Mouse (Mus musculus) CD4-positive, CD25-positive, alpha-beta regulatory T cell, adult 4 months (primary cell): ENCODE data around the gene Fam110a. TPM values are rescaled to one million over a fixed set of nuclear protein-coding genes. Genes with fewer than 3 reads are reported as not detected.

Source experiments
- ATAC-seq: one replicate; pipeline ENCODE4 v1.8.0; 2017
- polyA plus RNA-seq, 2 experiments: library from polyadenylated mRNA; unstranded; fragments of 100-300 nt; shearing (Covaris generic); gene quantifications; one replicate each; pipeline ENCODE4 v1.2.1; 2017

Fam110a gene
- polyA plus RNA-seq, 2 experiments from 2014 or later: 16.2 to 31.3 TPM

GRCm38 (mm10) chr2:151930389-151931074, 49.5 kb downstream of the Fam110a start:
- peak; percentile 83 for ATAC-seq

DNA sequence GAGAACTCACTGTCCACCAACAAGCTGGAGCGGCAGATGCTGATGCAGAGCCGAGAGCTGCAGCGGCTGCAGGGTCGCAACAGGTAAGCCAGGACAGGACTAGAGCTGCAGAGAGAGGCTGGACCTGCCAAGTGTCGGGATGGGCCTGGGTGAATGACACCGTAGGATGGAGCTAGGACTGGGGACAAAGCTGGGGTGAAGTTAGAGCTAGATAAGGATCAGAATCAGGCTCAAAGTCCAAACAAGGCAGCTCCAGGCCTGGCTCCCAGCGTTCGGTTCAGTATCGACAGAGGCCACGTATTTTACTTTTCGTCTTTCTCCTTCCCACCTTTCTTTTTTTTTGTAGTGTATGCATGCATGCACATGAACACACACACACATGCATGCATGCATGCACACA, 52.9 kb downstream of the Fam110a start:
- ATAC-seq: no peak

DNA sequence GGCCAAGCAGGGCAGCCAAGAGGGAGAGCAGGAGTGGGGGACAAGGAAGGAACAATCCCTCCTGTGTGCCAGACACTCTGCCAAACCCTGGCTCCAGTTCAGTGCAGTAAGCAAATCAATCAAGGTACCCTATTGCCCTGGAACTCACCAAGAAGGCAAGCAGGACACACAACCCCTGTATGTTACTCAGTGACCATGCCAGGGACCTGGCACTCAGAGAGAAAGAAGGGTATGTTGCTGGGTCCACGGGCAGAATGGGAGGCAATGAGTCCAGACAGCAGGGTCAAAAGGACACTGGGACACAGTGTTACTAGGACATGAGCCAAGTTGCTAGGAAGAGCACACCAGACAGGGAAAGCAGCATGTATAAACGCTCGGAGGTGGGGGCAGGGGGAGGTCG, 54.3 kb downstream of the Fam110a start:
- ATAC-seq: no peak

GRCm38 (mm10) chr2:151924276-151924675, 55.7 kb downstream of the Fam110a start:
- no peak for ATAC-seq

DNA sequence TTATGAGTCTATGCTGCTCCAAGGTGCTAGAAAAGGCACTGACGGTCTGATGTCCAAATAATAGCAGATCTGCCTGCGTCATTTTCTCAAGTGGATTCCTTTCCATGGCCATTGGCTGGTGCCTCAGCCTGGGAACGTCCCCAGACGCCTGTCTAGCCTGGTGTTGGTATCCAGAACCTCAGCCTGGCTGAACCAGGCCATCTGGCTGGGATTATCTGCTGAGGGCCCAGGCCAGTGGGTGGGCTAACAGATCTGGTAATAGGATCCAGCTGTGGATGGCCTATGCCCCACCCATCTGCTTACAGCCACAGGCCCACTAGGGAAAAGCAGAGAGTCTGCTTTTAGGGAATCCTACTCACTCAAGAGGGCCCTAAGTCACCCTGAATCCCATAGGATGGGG, 58.4 kb downstream of the Fam110a start:
- no peak for ATAC-seq

- no peak for ATAC-seq
Measured at GRCm38 (mm10) chr2:151921068-151921467, 59.0 kb downstream of the Fam110a start.

Other genes starting within 250 kb of the Fam110a start
- 10 to 100 TPM; 63.8 to 93.7 TPM for gene Psmf1, start 236.0 kb downstream of the Fam110a start, polyA plus RNA-seq
- not detected for gene Rspo4, start 137.3 kb downstream of the Fam110a start, polyA plus RNA-seq
- gene Angpt4, start 69.0 kb downstream of the Fam110a start, polyA plus RNA-seq: not detected
- gene Slc52a3, start 16.3 kb upstream of the Fam110a start, polyA plus RNA-seq: 10 to 100 TPM in 1 of 2 experiments, 1 to 10 TPM in 1; 8.6 to 16.0 TPM
- not detected for gene Scrt2, start 101.3 kb upstream of the Fam110a start, polyA plus RNA-seq
- 1 to 10 TPM; 2.2 to 3.0 TPM for gene Srxn1, start 125.3 kb upstream of the Fam110a start, polyA plus RNA-seq
- not detected for gene Tcf15, start 163.3 kb upstream of the Fam110a start, polyA plus RNA-seq
- 100 to 1,000 TPM in 1 of 2 experiments, 10 to 100 TPM in 1; 65.7 to 107 TPM for gene Csnk2a1, start 246.6 kb upstream of the Fam110a start, polyA plus RNA-seq